Mouse (Mus musculus) brain, embryonic 18.5 days (tissue): ENCODE data around the gene Igdcc3.

ENCODE experiments used
- DNase-seq: peaks from one replicate; pipeline ENCODE4 v3.0.0-alpha.2; 2012; ENCODE audit warnings: low read depth, low spot score

Gene Igdcc3

DNA sequence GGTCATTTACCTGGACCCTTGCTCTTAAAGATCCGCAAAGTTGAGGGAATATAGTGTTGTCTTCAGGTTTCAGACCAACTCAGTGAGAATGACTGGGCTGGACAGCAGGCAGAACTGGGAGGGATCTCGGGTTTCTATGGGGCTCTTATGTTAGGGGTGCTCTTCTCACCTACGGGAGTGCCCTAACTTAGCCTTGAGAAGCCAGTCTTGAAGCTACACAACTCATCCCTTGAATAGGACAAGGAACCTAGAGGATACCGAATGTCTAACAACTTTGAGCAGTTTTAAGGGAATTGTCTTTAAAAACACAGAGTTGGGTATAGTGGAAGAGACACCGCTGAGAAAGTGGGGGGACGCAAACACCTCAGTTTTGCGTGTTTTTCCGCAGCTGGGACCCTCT lies 498 bp upstream of the Igdcc3 start:
- DNase-seq = no peak

DNA sequence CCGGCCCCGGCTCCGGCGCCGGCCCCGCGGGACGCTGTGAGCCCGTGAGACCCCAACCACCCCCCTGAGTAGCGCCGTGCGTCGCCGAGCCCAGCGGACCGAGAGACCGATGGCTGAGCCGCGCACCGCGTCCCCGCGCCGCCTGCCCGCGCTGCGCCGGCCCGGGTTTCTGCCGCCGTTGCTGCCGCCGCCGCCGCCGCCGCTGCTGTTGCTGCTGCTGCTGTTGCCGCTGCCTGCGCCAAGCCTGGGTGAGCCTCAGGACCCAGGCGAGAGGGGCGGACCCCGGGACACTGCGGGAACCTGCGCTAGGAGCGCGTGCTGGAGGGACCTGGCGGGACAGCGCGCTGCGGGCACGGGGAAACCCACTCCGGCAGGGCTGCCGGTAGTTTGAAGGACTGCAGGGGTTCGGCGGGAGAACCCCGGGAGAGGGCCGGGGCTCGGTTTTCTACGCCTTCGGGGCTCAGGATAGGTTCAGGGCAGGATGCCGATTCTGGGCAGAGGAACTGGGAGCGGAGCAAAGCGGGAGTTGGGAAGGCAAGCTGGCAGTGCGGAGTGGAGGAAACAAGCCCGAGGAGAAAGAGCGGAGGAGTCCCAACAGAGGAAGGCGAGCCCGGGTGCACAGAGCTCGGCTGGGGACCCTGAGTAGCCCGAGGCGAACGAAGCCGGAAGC lies 452 bp downstream of the Igdcc3 start:
- DNase-seq = no peak

DNA sequence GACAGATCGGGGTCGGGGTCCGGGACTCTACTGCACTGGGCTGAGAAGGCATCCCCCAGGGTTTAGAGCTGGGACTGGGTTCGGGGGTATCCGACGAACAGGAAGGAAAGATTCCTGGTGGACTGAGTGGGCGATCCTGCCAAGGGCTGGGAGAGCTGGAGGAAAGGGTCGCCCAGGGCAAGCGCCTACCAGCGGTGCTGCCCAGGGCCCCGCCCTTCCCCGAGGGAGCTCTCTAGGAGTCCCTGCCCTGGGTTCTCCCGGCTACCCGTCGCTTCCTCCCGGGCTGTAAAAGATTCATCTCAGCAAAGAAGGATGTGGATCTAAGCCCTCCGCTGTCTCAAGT lies 958 bp downstream of the Igdcc3 start:
- no peak for DNase-seq

DNA sequence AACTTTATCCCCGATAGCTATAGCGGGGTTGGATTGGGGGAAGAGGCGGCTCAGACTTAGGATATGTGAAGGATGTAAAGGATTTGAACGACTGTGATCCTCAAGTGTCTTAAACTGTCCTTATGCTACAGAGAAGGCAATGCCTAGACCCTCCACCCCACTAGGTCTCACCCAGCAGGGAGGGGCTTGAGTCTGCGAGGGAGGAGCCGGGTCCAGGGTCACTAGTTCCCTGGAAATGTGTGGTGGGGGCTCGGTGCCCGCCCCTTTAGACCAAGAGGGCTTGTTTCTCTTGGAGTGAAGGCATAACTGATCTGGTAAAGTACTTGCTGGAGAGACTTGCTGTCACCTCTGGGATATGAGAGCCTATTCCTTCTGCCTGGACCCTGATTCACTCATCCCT lies 1.4 kb downstream of the Igdcc3 start:
- no peak for DNase-seq

DNA sequence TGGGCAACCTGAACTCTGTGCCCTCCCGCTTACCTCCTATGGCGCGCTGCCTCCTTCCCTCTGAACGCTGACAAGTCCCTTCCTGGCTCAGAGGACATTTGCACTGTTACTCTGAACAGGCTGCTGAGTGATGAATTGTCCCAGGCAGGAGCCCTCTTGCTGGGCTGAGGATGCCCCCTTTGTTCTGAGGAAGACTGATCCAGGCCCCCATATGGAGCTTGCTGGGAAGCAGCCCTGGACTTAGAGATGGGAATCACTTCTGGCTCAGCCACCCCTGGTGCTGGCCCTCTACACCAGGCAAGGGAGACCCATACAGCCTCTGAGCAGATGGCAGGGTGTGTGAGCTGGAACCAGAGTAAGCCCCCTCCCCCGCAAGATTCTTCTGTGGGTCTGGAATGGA lies 5.0 kb downstream of the Igdcc3 start:
- DNase-seq = no peak

DNA sequence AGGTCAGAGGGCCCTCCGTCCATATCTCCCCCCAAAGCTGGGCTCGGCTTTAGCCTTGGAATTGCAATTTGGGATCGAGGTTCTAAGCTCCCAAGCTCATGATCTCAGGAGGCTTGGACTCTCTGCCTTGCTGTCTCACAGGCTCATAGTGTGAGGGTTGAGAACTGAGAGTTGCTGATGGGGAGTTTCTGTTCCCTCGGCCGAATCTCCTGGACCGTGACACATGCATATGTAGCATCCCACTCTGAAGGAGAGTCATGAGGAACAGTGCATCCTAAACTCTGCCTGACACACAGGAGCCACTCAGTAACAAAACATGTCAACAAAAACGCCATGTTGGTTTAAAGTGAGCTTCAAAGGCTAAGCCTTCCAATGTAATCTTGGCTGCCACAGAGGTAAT lies 7.5 kb downstream of the Igdcc3 start:
- DNase-seq = no peak

DNA sequence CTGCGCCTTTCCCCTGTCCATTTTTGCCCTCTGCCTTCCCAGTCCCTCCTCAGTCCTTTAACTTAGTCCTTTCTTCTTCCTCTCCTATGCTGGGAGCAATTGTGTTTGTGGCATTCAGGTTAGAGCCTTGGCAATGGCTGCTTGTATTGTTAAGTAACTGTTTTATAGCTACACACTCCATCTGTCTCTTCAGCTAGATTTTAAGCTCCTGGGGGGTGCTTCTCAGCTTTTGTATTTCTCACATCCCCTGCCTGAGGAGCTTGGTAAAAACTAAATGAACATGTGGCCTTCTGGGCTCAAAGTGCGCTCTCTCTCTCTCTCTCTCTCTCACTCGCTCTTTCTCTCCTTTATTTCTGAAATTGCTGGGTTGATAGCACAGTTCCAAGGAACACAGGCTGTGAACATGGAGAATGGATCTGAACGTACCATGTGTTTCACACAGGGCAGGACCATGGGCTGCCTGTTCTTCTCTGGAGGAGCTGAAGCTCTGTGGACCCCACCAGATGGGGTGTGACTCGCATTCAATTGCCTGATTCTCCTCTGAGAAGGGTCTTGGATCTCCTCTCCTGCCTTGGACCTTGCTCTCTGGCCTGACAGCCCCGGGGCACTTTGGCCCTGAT lies 11.8 kb downstream of the Igdcc3 start:
- DNase-seq = no peak

DNA sequence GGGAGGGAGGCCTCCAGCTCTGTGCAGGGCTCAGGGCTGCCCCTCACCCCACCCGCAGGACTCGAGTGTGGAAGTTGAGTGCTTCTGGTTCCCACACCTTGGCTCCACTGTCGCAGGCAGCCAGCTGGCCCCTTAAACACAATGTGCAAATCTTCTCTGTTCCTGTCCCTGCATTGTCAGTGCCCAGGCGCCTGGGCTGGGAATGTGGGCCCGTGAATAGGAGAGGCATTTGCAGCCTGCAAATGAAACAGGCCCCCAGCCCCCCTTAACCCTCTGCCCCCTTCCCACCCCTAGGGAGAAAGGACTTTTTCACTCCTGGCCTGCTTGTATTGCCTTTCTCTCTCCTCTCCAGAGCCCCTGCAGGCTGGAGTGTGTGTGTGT lies 12.3 kb downstream of the Igdcc3 start:
- no peak for DNase-seq

DNA sequence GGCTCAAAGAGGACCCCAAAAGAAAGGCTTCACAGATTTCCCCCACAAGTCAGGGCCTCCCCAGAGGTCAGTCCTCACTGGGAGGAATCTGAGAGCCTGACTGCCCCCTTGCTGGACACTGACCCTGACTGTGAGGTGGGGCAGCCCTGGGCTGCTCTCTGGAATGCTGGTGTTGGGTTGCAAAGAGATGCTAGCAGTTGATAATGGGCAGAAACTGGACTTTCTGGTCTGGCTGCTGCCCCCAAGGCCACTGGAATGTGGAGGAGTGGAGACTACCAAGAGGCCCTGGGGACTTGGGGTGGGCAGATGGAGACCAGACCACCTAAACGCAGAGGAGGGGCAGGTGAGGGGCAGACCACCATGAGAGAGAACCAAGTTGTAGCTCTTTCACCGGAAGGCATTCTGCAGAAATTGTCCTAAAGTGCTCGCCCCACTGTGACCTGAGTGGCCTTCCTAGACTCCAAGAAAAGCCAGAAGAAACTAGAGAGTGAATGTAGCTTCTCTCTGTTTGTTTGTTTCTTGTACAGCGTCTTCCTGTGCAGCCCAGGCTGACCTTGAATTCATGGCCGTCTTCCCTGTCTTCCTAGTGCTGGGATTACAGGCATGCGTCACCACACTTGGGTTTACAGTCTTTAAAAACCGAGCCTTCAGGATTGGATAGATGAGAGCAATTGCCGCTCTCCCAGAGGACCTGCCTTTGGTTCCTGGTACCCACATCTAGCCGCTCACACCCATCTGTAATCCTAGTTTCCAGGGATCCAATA lies 13.9 kb downstream of the Igdcc3 start:
- no peak for DNase-seq

DNA sequence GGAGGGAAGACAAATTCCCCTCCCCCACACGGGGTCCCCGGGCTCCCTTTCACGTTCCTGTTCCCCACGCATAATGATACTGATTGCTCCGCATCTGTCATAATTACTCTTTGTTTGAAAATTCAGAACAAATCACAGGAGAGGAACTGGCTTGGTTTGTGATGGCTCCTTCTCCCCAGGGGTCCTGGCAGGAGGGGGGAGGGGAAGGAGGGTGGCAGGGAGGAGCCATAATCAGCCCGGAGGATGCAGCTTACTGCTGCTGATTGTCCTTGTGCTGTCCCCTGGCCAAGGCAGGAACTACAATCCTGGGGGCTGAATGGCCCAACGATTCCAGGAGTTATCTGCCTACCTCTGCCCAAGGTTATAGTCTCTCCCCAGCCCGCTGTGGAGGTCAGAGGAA lies 15.6 kb downstream of the Igdcc3 start:
- DNase-seq = no peak

DNA sequence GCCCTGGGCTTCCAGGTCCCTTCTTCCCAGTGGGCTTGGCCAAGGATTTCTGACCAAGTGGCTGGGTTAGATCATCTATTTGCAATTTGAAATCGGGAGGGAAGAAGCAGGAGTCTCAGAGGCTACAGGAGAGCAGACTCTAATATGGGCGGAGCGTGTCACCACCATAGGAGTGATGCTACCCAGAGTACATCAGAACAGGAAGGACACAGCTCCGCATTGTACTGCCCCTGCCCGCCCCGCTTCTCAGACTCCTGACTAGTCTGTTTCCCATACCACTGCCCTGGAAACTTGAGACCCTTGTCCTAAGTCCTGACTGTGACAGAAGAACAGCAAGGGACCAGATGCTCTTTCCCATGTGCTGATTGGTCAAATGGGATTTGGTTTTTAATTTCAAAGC lies 16.6 kb downstream of the Igdcc3 start:
- DNase-seq = no peak

DNA sequence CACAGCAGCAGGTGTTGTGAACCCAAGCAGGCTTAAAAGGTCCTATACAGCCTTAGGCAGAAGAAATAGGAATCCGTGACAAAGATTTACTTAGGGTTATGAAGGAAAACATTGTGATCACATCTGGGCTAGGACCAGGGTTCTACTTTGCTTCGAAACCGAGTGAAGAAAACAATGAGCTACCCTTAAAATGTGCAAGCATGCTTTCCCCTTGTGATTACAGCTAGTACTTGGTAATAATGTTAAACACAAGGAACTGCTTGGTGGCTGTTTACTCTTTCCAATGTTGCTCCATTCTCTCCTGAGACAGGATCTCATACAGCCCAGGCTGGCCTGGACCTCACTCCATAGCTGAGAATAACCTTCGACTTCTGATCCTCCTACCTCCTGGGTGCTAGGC lies 20.2 kb downstream of the Igdcc3 start:
- no peak for DNase-seq

DNA sequence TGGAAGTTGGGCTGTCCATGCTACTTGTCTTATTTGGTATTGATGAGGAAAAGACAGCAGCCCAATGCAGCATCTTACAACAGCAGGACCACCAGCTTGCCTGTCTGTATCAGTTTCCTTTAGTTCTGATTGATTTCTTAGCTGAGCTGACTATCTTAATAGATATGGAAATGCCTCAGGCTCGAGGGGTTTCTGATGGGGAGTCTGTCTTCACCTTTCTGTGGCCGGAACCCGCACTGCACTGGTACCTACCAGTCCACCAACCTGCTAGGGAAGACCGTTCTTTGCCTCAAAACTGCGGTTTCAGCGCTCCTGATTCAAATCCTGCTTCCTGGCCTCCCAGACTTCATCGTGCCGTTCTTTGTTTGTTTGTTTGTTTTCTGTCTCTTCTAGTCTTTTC lies 20.9 kb downstream of the Igdcc3 start:
- no peak for DNase-seq

DNA sequence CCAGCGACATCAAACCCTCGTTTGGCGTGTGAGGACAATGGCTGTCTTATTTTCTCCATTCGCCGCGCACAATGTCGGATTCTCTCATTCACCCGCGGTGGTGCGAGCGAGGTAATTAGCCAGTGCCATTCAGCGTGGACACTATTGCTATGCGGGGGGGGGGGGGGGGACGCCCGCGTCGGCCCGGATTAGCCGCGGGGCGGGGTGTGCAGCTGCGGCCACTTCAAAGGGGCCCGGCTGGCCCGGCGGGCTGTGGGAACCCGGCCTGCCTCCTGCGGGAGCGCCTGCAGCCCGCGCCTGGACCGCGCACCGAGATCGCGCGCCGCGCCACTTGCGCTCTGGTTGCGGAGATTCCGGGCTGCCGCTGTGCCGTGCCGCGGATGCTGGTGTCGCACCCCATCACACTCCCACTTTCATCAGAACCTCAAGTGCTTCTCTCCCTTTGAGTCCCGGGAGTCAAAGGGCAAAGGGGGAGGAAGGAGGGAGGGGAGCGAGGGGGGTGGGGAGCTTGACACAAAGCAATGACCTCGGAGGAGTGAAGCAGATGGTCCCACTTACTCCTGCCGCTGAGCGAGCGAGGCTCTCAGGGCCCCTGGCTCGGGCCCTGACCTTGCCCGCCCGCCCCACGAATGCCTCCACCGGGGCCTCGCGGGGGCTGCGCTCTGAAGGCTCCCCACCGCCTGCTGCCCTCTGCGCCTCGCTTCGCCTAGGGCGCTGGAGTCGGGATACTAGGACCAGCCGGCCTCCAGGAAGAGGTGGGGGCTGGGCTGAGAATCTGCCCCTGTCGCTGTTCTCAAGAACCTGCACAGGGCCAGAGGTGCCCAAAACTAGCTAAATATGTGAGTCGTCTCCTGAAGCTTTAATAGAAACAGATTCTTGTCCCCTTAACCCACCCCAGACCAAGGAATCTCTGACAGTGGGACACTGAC lies 22.0 kb downstream of the Igdcc3 start:
- no peak for DNase-seq

DNA sequence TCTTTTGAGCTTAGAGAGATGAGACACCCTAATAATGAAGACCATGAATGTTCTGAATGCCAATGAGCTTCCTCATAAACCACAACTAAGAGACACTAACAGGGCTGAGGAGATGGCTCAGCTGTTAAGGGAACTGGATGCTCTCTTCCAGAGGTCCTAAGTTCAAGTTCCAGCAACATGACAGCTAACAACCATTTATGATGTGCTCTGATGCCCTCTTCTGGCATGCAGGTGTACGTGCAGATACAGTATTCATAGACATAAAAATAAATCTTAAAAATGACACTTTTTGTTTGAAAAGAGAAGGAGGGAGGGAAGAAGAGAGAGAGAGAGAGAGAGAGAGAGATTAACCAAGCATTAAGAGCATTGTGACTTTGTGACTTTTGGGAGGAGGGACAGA lies 23.9 kb downstream of the Igdcc3 start:
- DNase-seq = no peak

DNA sequence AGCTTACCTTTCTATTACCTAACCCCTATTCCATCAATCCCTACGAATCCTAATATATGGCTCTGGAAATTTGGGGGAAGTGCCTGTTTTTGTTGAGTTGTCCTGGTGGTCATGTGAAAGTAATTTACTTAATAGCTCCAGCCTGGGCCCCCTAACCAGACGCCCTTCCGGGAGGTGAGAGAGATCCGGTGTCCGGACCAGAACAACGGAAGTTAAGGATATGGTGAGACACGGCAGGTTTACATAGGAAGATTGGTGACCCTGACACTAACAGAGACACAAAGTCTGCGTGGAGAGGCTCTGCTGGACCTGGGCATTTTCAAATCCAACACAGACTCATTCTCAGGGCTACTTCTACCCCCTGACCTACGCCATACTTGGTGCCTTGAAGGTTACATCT lies 25.4 kb downstream of the Igdcc3 start:
- DNase-seq = no peak

DNA sequence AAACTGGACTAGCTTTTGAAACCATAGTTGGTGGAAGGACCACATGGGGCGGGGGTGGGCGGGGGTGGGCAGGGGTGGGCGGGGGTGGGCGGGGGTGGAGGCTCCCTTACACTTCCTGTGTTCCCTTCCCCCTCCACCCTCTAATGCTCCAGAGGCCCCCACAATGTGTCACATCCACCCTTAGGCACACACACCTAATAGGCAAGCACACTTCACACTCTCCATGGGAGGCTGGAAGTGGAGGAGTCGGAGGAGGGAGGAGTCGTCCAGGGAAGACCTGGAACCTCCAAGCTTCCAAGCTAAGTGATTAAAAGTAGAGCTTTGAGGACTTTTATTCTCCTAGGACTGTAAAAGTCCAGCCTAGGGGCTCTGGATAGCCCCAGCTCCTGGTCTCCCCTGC lies 27.5 kb downstream of the Igdcc3 start:
- no peak for DNase-seq

DNA sequence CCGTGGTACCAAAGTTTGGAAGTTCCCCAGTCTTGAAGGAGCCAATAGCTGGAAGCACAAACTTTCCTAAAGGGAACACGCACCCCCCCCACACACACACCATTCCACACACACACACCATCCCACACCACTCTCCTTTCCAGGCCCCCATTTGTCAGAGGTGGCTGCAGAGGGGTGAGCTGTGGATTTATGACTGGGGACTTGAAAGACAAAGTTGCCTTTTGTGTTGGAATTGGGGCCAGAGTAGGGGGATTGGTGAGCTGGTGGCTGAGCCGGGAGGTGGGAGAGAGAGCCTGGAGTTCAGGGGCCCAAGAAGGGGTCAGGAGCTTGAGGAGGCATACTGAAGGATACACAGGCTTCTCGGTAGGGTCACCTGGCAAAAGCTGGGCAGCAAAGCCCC lies 28.0 kb downstream of the Igdcc3 start:
- DNase-seq = no peak

DNA sequence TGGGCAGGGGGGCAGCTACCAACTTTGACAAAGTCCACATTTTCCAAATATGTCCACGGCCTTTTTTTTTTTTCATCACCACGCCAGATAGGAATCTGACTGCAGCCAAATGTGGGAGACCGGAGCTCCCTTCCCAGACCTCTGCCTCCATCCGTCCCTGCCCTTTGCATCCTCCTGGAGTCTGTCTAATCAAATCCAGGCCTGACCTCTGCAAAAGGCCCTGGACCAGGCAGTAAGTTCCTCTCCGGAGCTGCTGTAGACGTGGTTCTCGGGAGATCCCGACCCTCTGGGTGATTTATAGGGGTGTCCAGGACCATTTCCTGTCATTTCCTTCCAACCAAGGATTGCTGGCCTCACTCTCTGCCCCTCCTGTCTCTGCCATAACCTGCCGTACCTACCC lies 31.7 kb downstream of the Igdcc3 start:
- no peak for DNase-seq

DNA sequence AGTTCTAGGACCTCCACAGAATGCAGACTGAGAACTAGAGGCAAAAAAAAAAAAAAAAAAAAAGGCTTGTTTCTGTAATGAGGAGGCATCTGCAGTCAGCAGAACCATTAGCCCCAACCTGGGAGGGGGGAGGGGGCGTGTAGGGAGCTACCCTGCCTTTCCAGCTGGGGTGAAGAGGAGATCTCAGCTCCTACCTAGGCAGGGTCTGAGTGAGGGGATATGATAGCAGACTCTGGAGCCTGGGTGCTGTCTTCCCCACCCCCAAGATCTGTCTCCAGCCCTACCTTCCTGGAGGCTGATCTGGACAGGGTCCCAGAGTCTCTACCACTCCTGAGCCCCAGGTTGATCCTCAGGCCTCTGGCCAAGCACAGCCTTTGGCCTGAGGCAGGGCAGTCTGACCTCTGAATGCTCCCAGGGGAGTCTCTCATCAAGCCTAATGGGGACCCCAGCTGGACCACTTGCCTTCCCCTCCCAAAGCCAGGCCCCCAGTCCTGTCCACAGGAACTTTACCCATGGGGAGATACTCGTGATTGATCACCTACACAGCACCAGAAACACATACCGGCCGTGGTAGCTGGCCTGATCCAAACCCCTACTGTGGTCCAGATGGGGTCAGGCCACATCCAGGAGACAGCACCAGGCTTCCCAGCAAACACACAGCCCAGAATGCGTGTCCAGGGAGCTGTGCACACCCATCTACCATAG lies 34.4 kb downstream of the Igdcc3 start:
- DNase-seq = no peak
